ENCODE assay signal across 27 mouse cellular contexts in the genomic region with DNA sequence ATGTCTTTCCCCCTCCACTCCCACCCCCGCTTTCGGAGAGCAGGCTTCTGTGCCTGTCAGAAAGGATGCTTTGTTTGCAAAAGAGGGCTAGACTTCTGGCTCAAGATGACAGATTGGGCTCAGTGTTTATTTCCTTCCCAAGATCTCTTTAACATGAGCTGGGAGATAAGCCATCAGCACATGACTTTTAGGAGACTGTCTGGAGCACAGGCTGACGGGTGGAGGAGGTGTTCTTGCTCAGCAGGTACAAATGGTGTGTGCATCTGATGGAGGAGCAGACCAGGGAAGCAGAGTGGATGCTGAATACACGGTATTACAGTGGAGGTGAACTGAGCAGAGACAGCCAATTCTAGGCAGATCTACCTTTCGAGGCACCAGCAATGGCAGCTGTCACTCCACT.
DNase-seq lines count a peak whose midpoint lies in the region; ATAC-seq and TF ChIP-seq lines count a peak whose summit lies in the region.
"Had no signal": no experiment of that assay in that cellular context is flagged by ENCODE, and none has a peak within 500 bp of the region (broad histone marks: within the 10 kb centered on the region; RNA-seq: fewer than 3 reads in every experiment).

No protein-coding gene starts in this region.

- 0 out of 2 replicates have a peak, but pooled peaks cover 4% of the 10 kb centered on the region for H3K4me1 ChIP-seq in forebrain, postnatal 0 days (ENCODE audit: insufficient read depth)
- H3K4me1 ChIP-seq in forebrain, embryonic 10.5 days: peaks cover 5% of the 10 kb centered on the region
- peaks cover 5% of the 10 kb centered on the region; the same call in 1 of the 2 replicates for H3K4me1 ChIP-seq in heart, embryonic 10.5 days
- H3K4me1 ChIP-seq: embryonic facial prominence, embryonic 15.5 days; heart, embryonic 15.5 days; intestine, embryonic 15.5 days; liver, embryonic 12.5 days had no signal

- no peak overlapping the region for H3K4me3 ChIP-seq in forebrain, postnatal 0 days (ENCODE audit: low read depth, low read length)
- no peak overlapping the region for H3K4me3 ChIP-seq in forebrain, embryonic 10.5 days
- no peak overlapping the region for H3K4me3 ChIP-seq in layer of hippocampus, adult 2 months
- no peak overlapping the region for H3K4me3 ChIP-seq in heart, embryonic 10.5 days
- H3K4me3 ChIP-seq: embryonic facial prominence, embryonic 10.5 days; embryonic facial prominence, embryonic 15.5 days; forebrain, embryonic 13.5 days; heart, embryonic 15.5 days; intestine, embryonic 15.5 days; liver, embryonic 12.5 days; neural tube, embryonic 13.5 days had no signal

- no peak overlapping the region for H3K27ac ChIP-seq in forebrain, postnatal 0 days (ENCODE audit: low read depth, low read length)
- H3K27ac ChIP-seq in forebrain, embryonic 10.5 days: no peak overlapping the region
- peak overlapping the region; percentile 64; the same call in 1 of the 2 replicates for H3K27ac ChIP-seq in layer of hippocampus, adult 2 months
- H3K27ac ChIP-seq in heart, embryonic 10.5 days: no peak overlapping the region
- H3K27ac ChIP-seq: embryonic facial prominence, embryonic 10.5 days; embryonic facial prominence, embryonic 15.5 days; forebrain, embryonic 13.5 days; heart, embryonic 15.5 days; intestine, embryonic 15.5 days; kidney, postnatal 0 days; liver, embryonic 12.5 days; neural tube, embryonic 13.5 days had no signal

- no peaks in the 10 kb centered on the region for H3K27me3 ChIP-seq in forebrain, postnatal 0 days (ENCODE audit: insufficient read depth, low read length)
- H3K27me3 ChIP-seq in forebrain, embryonic 10.5 days (ENCODE audit: poor library complexity, severe bottlenecking): peaks cover 5% of the 10 kb centered on the region; the same call in 1 of the 2 replicates
- H3K27me3 ChIP-seq in heart, embryonic 10.5 days (ENCODE audit: insufficient read depth, poor library complexity, severe bottlenecking): peaks cover 28% of the 10 kb centered on the region
- H3K27me3 ChIP-seq: embryonic facial prominence, embryonic 15.5 days; intestine, embryonic 15.5 days; liver, embryonic 12.5 days; neural tube, embryonic 13.5 days had no signal

- H3K9me3 ChIP-seq in forebrain, postnatal 0 days (ENCODE audit: low read length): no peaks in the 10 kb centered on the region
- no peaks in the 10 kb centered on the region for H3K9me3 ChIP-seq in forebrain, embryonic 10.5 days
- no peaks in the 10 kb centered on the region for H3K9me3 ChIP-seq in heart, embryonic 10.5 days
- H3K9me3 ChIP-seq: embryonic facial prominence, embryonic 10.5 days; embryonic facial prominence, embryonic 15.5 days; forebrain, embryonic 13.5 days; heart, embryonic 15.5 days; intestine, embryonic 15.5 days; neural tube, embryonic 13.5 days had no signal

- no peak for DNase-seq in forebrain, postnatal 0 days
- no peak for DNase-seq in forebrain, embryonic 10.5 days (ENCODE audit: extremely low spot score, low spot score)
- peak; percentile 30 to 31 for DNase-seq in layer of hippocampus, adult 2 months (ENCODE audit: low spot score in 2 of 2)
- no peak for DNase-seq in layer of hippocampus, postnatal 10 days (ENCODE audit: low spot score in 2 of 2)
- DNase-seq in right cerebral cortex, adult 18-20 months: peak; percentile 56
- DNase-seq in right cerebral cortex, postnatal 14 days: no peak
- DNase-seq in heart, embryonic 10.5 days (ENCODE audit: low spot score): no peak
- DNase-seq: adrenal gland, adult 8-10 months; cerebellum, adult 8-10 months; cerebellum, postnatal 25 days; gastrocnemius, postnatal 10 days; kidney, adult 2 months; kidney, postnatal 4 days; left cerebral cortex, postnatal 4 days; liver, postnatal 0 days; lung, postnatal 36 days; thymus, postnatal 14 days had no signal

- WGBS in forebrain, postnatal 0 days: 44% methylated on average over 5 of the region's 5 CpGs
- WGBS in forebrain, embryonic 10.5 days: 79% methylated on average over 5 of the region's 5 CpGs
- 55% methylated on average over 5 of the region's 5 CpGs for WGBS in heart, embryonic 10.5 days

- ATAC-seq in forebrain, postnatal 0 days: peak; percentile 26; the same call in 1 of the 2 replicates
- ATAC-seq: forebrain, embryonic 13.5 days; hindbrain, embryonic 16.5 days; intestine, embryonic 15.5 days; liver, embryonic 12.5 days; liver, postnatal 0 days had no signal

- H3K4me2 ChIP-seq in forebrain, postnatal 0 days (ENCODE audit: low read depth): no peak overlapping the region
- H3K4me2 ChIP-seq: embryonic facial prominence, embryonic 15.5 days; forebrain, embryonic 13.5 days; heart, embryonic 15.5 days; intestine, embryonic 15.5 days; liver, embryonic 12.5 days; neural tube, embryonic 13.5 days had no signal

- no peaks in the 10 kb centered on the region for H3K36me3 ChIP-seq in forebrain, postnatal 0 days (ENCODE audit: insufficient read depth)
- H3K36me3 ChIP-seq in forebrain, embryonic 10.5 days (replicated peaks): no peaks in the 10 kb centered on the region
- H3K36me3 ChIP-seq in heart, embryonic 10.5 days: no peaks in the 10 kb centered on the region
- H3K36me3 ChIP-seq: embryonic facial prominence, embryonic 10.5 days; embryonic facial prominence, embryonic 15.5 days; G1E; heart, embryonic 15.5 days; intestine, embryonic 15.5 days; liver, embryonic 12.5 days; neural tube, embryonic 13.5 days had no signal

- no peak for TF ChIP-seq CTCF in forebrain, postnatal 0 days (IDR thresholded peaks at IDR 0.05; ENCODE audit: low read depth)
- TF ChIP-seq CTCF in layer of hippocampus, adult 2 months (conservative IDR thresholded peaks at IDR 0.05): no peak

- H3K9ac ChIP-seq in forebrain, postnatal 0 days: no peak overlapping the region
- H3K9ac ChIP-seq: embryonic facial prominence, embryonic 15.5 days; forebrain, embryonic 13.5 days; heart, embryonic 15.5 days; intestine, embryonic 15.5 days; liver, embryonic 12.5 days; liver, postnatal 0 days; neural tube, embryonic 13.5 days had no signal

Comparison
In these comparisons a context has a peak if more than half of its experiments do, and no peak if none do; other contexts are left out.
1. DNase-seq: peak in layer of hippocampus, adult 2 months (2 of 2) and right cerebral cortex, adult 18-20 months (single experiment); none in forebrain, postnatal 0 days (single experiment), forebrain, embryonic 10.5 days (single experiment), layer of hippocampus, postnatal 10 days (0 of 2), right cerebral cortex, postnatal 14 days (single experiment) and heart, embryonic 10.5 days (single experiment).